Mouse (Mus musculus) cerebral cortex, adult 2 months (tissue): ENCODE data around the gene Katnb1.

Experiments used
- WGBS: fragments of 180-500 bp; shearing (Covaris S2); methylation state at CpG from one replicate; pipeline ENCODE4 v1.1.7; 2018; 5-methylcytosine and 5-hydroxymethylcytosine counted together

Katnb1 gene

DNA sequence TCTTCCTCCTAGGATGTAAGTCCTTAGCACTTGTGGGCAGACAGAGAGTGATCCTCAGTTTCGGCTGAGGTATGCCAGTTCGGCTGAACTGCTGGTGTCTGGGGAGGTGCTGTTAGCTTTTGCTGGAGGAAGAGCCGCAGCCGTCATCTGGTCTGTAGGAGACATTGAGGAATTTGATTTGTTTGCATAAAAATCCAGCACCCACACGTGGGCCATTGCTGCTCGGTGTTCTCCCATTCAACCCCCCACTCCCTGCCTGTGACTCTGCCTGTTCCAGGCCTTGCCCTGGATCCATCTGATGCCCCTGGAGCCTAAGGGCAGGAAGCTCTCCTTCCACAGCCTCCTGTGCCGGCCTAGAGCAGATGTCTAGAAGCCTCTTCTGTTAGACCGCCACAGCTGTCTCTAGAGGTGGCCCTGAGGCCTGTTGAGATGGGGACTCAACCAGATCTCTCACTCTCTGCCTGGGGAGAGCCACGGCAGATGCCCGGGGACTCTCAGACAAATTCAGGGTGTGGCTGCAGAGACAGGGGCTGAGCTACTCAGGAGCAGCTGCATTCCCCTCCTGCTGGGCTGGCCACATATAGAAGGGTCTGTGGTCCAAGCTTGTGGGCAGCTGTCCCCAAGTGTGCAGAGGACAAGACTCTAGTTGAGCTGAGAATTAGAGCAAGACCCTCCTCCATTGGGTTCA lies 3.9 kb downstream of the Katnb1 start:
- 74% methylated on average over 10 of the region's 10 CpGs for WGBS

DNA sequence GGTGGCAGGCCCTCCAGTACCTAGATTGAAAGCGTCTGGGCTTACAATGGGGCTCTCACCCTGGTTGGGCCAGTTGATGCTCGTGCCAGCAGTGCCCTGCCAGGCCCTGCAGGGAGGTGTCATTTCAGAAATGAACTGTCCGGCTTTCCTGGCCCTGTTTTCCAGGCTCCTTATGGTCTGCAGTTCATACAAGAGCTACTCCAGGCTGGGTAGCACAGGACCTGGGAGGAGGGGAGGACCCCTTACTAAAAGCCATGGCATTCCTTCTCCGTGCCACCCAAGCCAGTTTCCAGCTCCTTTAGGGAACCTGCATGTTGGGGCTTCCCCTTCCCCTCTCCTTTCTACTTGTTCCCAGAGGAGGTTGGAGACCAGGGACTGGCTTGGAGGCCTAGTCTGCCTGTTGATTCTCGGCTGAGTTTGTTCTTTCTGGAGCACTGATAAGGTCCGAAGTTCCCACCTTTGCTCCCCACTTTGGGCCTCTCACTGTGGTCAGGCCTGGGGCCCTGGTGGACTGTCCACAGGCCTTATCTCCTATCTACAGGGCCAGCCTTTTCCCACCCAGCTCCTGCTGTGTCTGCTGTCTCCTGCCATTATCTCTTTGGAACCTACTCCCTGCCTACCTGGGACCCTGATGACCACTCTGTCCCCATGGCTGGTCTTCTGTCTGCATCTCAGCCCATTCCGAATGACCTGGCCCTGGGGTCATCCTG lies 4.6 kb downstream of the Katnb1 start:
- 86% methylated on average over 7 of the region's 7 CpGs for WGBS

DNA sequence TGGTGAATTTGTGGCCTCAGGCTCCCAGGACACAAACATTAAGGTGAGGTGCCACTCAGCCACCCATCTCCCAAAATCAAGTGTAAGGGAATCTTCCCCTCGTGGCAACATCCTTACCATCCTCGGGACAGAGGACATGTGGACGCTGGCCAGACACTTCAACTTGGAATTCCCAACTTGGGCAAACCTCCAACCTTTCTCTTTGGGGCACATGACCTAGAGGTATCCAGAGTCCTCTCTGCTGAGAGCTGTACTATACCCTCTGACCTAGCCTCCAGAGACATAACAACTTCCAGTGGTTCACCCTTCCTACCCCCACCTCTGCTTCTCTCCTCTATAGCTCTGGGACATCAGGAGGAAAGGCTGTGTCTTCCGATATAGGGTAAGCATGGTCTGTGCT lies 12.6 kb downstream of the Katnb1 start:
- WGBS, result 73% methylated on average over 4 of the region's 4 CpGs

GRCm38 (mm10) chr8:95099009-95099408 lies 18.0 kb downstream of the Katnb1 start:
- WGBS, result 31% methylated on average over 5 of the region's 5 CpGs

GRCm38 (mm10) chr8:95101972-95102371 lies 21.0 kb downstream of the Katnb1 start:
- 71% methylated on average over 4 of the region's 4 CpGs for WGBS

GRCm38 (mm10) chr8:95107306-95107705 lies 26.3 kb downstream of the Katnb1 start:
- WGBS, result 84% methylated on average over 13 of the region's 13 CpGs

GRCm38 (mm10) chr8:95112594-95112993 lies 31.6 kb downstream of the Katnb1 start:
- WGBS, result 91% methylated on average over 3 of the region's 3 CpGs

GRCm38 (mm10) chr8:95113108-95113507 lies 32.1 kb downstream of the Katnb1 start:
- 84% methylated on average over 4 of the region's 4 CpGs for WGBS

DNA sequence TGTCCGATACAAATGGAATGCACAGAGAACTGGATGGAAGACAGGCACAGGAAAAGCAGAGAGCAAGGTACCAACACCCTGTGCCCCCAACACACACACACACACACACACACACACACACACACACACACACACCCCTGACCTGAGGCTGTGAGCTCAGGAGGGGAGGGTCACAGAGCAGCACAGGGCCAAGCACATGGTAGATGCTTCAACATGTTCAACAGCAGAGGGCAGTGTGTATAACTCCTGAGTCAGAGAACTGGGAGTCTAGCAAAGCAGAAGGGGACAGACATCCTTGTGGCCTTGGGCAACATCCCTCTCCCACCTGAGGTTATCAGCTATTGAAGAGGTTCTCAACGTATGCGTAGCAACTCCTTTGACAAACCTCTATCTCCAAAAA lies 32.8 kb downstream of the Katnb1 start:
- 84% methylated on average over 3 of the region's 3 CpGs for WGBS

DNA sequence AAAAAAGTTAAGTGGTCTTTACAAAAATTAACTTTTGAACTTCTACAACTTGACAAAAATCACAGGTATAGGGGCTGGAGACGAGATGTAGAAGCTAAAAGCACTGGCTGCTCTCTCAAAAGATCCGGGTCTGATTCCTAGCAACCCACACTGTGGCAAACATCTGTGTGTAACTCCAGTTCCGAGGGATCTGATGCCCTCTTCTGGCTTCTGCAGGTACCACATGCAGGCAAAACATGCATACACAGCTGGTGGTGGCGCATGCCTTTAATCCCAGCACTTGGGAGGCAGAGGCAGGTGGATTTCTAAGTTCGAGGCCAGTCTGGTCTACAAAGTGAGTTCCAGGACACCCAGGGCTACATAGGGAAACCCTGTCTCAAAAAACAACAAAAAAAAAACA lies 42.5 kb downstream of the Katnb1 start:
- 91% methylated on average over 5 of the region's 5 CpGs for WGBS

DNA sequence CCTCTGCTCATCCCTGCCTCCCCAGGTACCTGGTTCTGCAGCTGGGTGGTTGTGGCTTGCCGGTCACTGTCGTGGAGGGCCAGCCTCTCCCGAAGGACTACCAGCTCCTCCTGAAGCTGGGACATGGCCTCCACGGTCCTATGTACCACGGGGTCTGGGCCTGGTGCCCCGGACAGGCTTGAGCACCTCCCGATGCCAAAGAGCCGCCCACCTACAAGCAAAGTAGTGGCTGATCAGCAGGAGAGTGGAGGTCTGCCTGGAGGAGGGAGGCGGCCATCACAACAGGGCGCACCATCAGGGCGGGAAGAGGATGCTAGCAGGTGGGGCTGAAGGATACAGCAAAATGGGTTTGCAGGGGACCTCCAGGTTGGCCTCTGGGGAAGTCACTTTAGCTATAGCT lies 45.5 kb downstream of the Katnb1 start:
- WGBS, result 90% methylated on average over 11 of the region's 11 CpGs

GRCm38 (mm10) chr8:95127658-95128057 lies 46.7 kb downstream of the Katnb1 start:
- WGBS, result 70% methylated on average over 9 of the region's 9 CpGs

- 94% methylated on average over 11 of the region's 11 CpGs for WGBS
These were observed 47.8 kb downstream of the Katnb1 start for GRCm38 (mm10) chr8:95128750-95129260.

DNA sequence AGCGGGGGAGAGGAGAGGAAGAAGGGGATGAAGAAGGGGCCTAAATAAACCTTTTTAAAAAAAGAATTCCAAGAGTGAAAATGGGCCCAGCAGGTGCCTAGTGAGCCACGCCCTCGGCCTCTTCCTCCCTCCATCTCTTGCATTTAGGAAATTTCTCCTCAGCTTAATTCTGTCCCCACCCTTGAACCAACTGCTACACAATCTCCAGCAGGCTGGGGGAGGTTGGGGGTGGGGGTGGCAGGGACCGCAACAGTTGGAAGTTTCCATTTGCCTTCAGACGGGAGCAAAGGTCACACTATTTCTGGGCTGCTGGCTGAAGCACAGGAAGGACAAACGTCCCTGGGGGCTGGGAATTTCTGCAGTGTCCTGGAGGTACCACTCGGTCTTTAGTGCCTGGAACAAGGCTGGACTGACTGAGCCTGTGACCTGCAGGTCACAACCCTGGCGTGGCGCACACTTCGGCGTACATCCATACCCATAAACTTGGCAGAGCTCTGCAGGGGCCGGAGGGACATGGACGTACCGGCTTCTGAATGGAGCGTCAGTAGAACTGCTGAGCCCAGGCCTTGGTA lies 50.1 kb downstream of the Katnb1 start:
- 59% methylated on average over 15 of the region's 15 CpGs for WGBS

GRCm38 (mm10) chr8:95131983-95132382 lies 51.0 kb downstream of the Katnb1 start:
- WGBS, result 71% methylated on average over 5 of the region's 5 CpGs

DNA sequence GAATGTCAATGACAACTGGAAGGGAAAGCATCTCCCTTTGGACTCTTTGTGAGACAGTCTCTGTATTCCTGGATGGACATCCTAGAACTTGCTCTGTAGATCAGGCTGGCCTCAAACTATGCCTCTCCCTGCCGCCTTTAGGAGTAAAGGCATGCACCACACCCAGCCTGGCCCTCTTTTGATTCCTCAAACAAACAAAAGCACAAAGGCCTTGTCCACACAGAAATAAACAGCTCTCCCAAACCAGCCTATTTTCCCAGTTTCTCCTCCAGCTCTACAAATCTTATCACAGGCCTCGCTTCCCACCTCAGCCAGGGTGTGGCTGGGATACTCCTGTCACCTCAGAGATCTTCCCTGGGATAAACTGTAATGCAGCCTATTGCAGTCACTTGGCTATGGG lies 53.2 kb downstream of the Katnb1 start:
- WGBS, result 85% methylated on average over 2 of the region's 2 CpGs

GRCm38 (mm10) chr8:95135242-95135641 lies 54.3 kb downstream of the Katnb1 start:
- 53% methylated on average over 3 of the region's 3 CpGs for WGBS

DNA sequence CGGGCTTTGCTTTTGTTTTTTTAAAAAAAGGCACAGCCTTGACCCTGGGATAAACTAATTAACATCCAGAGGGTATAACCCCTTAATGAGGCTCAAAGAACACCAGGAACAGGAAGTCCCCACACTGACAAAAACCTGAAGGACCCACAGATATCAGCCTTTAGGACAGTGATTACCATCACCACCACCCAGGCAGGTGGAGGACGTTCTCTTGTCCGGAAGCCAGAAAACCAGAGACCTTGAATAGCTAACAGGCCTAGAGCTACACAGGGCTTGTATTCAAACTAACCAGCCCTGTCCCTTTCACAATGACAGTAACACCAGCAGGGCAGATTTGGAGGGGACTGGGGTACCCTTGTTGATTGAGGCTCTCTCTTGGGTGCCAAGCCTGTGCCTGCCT lies 55.2 kb downstream of the Katnb1 start:
- 85% methylated on average over 3 of the region's 3 CpGs for WGBS

GRCm38 (mm10) chr8:95137201-95137600 lies 56.2 kb downstream of the Katnb1 start:
- 74% methylated on average over 12 of the region's 12 CpGs for WGBS

DNA sequence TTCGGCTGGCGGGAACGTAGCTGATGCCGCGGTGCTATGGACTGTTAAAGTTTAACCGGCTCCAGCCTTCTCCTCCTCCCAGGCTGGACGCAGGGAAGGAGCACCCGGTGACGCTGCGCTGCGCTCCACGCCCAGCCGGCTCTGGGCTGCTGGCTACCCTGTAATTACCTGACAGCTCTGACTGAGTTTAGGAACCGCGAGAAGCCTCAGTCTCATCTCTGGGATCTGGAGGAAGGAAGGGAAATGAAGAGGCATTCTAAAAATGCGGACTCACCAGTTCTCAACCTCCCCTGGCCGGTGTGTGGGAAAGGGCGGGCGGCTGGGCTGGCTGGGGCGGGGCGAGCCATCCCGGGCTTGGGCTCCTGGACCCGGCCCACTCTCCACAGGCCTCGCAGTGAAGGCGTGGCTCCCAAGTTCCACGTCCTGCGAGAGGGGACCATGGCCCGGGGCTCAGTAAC lies 56.7 kb downstream of the Katnb1 start:
- WGBS, result 55% methylated on average over 28 of the region's 28 CpGs

DNA sequence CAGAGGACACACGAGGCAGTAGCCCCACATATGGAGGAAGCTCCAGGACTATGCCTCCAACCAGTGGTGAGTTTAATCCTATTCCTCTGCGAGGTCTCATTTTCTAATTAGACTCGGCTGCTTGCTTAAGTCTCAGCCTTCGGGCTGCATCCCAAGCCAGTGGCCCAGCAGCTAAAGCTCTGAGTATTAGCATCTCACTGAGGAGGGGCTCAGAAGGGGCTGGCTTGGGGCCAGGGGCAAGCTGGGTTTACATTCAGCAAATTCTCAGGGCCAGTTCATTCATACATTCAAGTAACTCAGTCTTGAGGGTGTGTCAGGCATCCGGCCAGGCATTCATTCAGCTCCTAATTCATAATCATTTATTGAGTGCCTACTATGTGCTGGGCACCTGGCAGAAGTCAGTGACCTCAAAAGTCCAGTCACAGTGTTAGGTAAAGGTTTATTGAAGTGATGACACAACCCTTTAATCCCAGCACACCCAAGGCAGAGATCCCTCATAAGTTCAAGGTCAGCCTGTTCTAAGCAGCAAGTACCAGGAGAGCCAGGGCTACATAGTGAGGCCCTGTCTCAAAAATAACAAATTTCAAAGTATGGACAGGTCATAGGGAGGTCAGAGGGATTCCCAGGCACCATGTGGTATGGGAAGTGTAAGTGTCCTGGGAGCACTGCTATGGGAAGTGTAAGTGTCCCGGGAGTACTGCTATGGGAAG lies 57.5 kb downstream of the Katnb1 start:
- WGBS, result 63% methylated on average over 6 of the region's 6 CpGs

DNA sequence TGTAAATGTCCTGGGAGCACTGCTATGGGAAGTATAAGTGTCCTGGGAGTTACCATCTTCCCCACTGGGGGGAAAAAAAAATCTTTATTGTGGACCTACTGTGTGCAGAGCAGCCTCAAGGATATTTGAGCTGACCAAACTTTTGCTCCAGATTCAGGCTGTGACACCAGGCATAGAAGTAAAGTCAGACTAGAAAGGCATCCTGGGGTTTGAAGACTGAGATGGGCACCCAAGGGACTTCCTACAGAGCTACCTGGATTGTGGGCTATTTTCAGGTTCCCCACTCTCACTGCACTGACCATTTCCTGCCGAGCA lies 58.0 kb downstream of the Katnb1 start:
- 33% methylated on average over 1 of the region's 1 CpGs for WGBS
